Mouse (Mus musculus) liver, embryonic 16.5 days (tissue): ENCODE measurements at regions not wholly inside any gene's neighbourhood (a gene's known extent, or its start where the extent isn't known, plus 50 kb on each side); places are given as distances from the start of the nearest gene placed in this dataset.

Experiments
- ATAC-seq: fragments of 200-750 bp; cut with Nextera tagmentation; 2 replicates; pipeline ENCODE4 v1.8.0; 2017; ENCODE audit warnings: low read depth, mild to moderate bottlenecking, moderate number of reproducible peaks, moderate library complexity
- H3K27ac ChIP-seq: fragments of 300-500 bp; sonication (generic); 2 replicates; pipeline ENCODE4 v1.5.1; 2014; ENCODE audit warnings: mild to moderate bottlenecking, low read length
- H3K27me3 ChIP-seq: fragments of 300-500 bp; sonication (generic); 2 replicates; pipeline ENCODE4 v1.6.1; 2014; ENCODE audit warnings: low read depth, low read length, mixed read lengths; ENCODE audit not compliant: control insufficient read depth, insufficient read depth
- H3K36me3 ChIP-seq: fragments of 300-500 bp; sonication (generic); 2 replicates; pipeline ENCODE4 v1.6.1; 2014; ENCODE audit warnings: mild to moderate bottlenecking; ENCODE audit not compliant: control insufficient read depth, insufficient read depth
- H3K4me1 ChIP-seq: fragments of 300-500 bp; sonication (generic); 2 replicates; pipeline ENCODE4 v1.6.1; 2014; ENCODE audit warnings: low read depth, low read length, mixed read lengths; ENCODE audit not compliant: control insufficient read depth
- H3K4me2 ChIP-seq: fragments of 300-500 bp; sonication (generic); 2 replicates; pipeline ENCODE4 v1.6.1; 2014; ENCODE audit warnings: low read depth, low read length, mixed read lengths
- H3K4me3 ChIP-seq: fragments of 300-500 bp; sonication (generic); 2 replicates; pipeline ENCODE4 v1.5.1; 2014; ENCODE audit warnings: low read depth, mild to moderate bottlenecking, low read length
- H3K9ac ChIP-seq: fragments of 300-500 bp; sonication (generic); 2 replicates; pipeline ENCODE4 v1.6.1; 2014; ENCODE audit warnings: low read depth, low read length
- H3K9me3 ChIP-seq: fragments of 300-500 bp; sonication (generic); replicated peaks from 2 replicates; pipeline ENCODE4 v1.6.1; 2016; ENCODE audit warnings: low read length; ENCODE audit not compliant: control insufficient read depth
- WGBS: fragments of 180-500 bp; shearing (Covaris S2); extraction: QIAGEN DNeasy Blood & Tissue Kit; methylation state at CpG from one replicate; pipeline ENCODE4 v1.1.7; 2014; ENCODE audit not compliant: insufficient replicate concordance; 5-methylcytosine and 5-hydroxymethylcytosine counted together

DNA sequence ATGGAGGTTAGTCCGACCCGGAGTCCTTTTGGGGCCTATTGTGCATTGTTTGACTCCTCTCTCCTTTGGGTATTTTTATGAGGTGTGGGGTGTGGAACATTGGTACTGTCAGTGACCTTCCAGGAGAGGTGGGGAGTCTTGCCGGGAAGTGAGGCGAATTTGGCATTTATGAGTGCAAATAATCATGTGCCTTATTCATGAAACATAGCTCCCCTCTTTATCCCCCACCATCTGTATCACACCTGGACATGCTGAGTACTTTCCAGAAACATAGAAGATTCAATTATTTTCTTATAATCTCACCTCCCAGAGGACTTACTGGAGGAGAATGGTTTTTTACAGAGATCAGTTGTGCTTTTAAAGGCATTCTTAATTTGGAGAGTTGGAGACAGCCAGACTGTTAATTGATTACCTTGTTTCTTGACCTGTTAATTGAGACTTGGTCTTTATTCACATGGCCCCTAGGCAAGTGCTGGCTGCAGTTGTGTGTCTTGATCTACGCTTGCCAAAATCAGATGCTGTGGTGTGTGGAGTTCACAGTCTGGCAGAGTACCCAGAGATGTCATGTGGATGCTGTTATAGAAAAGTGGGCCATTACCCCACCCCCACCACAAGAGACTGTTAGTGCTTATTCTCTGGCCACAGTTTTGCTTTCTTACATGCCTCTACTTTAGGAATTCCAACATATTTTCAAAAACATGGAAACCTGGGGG lies 215.5 kb downstream of the Slc30a10 start:
- Histone ChIP-seq H3K36me3 (no peaks in the 10 kb centered on the region), H3K4me3 (no peak overlapping the region), H3K27ac (no peak overlapping the region), H3K27me3 (no peaks in the 10 kb centered on the region), H3K4me2 (no peak overlapping the region), H3K9ac (no peak overlapping the region), H3K9me3 (no peaks in the 10 kb centered on the region), H3K4me1 (no peaks in the 10 kb centered on the region)
- WGBS: 55% methylated on average over 5 of the region's 5 CpGs
- ATAC-seq: no peak

GRCm38 (mm10) chr1:185672940-185673339 lies 218.3 kb downstream of the Slc30a10 start:
- H3K9me3 ChIP-seq: no peaks in the 10 kb centered on the region
- 57% methylated on average over 3 of the region's 3 CpGs for WGBS
- no peaks in the 10 kb centered on the region for H3K27me3 ChIP-seq
- H3K9ac ChIP-seq: no peak overlapping the region
- H3K36me3 ChIP-seq: no peaks in the 10 kb centered on the region
- H3K4me3 ChIP-seq: no peak overlapping the region
- no peak overlapping the region for H3K27ac ChIP-seq
- no peak overlapping the region for H3K4me2 ChIP-seq
- H3K4me1 ChIP-seq: no peaks in the 10 kb centered on the region
- ATAC-seq: no peak

DNA sequence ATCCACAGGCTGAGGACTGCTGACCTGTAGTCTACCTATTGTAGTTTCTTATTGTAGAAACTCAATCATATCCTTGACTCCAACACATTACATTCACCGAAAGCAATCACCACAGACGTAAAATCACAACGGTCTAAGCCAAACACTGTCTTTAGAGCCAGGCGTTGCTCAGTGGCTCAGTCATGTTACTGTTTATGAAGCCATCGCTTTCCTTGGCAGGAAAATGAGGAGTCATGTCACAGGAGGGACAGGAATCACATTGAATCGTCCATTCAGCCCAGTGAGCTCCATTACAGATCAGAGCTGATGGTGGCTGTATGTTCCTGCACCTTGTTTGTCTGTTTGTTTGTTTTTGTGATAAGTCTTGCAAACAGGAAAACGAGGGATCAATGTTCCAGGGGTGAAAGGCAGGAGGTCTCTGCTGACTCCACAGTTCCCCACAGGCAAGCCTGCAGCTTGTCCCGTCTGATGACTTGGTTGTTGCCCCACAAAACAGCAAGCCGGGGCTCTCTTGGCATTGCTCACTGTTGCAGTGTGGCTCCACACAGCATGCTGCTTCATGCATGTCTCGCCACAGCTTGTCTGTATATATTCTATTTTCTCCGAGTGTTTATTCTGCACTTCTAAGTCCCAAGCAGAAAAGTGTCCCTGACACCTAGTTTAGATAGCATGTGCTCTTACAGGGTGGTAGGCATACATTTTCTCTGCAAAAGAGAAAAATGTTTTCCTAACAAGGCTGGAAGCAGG lies 221.2 kb downstream of the Slc30a10 start:
- Histone ChIP-seq H3K27ac (no peak overlapping the region), H3K9ac (no peak overlapping the region), H3K4me1 (no peaks in the 10 kb centered on the region), H3K4me3 (no peak overlapping the region), H3K9me3 (no peaks in the 10 kb centered on the region), H3K36me3 (no peaks in the 10 kb centered on the region), H3K4me2 (no peak overlapping the region), H3K27me3 (no peaks in the 10 kb centered on the region)
- 56% methylated on average over 11 of the region's 11 CpGs for WGBS
- ATAC-seq: no peak

DNA sequence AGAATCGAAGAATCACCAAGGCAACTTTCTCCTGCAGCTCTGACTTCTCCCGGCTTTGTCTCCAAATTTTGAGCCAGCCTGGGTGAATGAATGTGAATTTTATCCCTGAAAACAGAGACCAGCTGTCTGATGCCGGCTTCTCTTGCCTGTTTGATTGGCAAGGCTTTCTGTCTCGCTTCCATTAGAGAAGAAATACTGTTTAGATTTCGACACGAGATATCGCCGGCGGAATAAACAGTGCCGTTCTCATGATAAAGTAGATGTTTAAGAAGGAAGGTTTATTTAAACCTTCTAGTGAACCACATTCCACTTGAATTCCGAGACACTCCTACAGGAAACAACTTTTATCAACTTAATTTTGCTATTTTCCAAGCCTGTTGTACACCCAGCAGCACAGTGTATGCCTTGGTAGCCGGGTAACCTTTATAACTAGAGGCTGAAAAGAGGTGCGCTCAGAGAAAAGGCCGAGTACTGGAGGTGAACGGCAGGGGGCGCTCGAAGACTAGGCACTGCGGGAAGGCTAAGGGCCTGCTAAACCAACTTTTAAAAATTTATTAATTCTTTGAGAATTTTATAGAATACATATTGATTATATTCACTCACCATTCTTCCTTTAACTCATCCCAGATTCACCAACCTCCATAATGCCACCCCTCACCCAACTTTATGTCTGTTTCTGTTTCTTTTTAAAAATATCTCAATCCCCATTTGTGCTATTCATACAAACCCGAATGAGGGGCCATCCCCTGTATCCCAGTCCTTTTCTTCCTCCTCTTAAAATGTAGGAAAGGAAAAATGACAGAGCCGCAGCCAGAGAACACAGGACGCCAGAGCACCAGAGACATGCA lies 227.2 kb downstream of the Slc30a10 start:
- no peaks in the 10 kb centered on the region for H3K9me3 ChIP-seq
- no peak overlapping the region for H3K4me2 ChIP-seq
- no peak overlapping the region for H3K4me3 ChIP-seq
- no peak overlapping the region for H3K9ac ChIP-seq
- 35% methylated on average over 21 of the region's 21 CpGs for WGBS
- no peaks in the 10 kb centered on the region for H3K27me3 ChIP-seq
- H3K36me3 ChIP-seq: no peaks in the 10 kb centered on the region
- no peaks in the 10 kb centered on the region for H3K4me1 ChIP-seq
- H3K27ac ChIP-seq: no peak overlapping the region
- ATAC-seq: no peak

- no peak for ATAC-seq
- H3K27ac ChIP-seq: no peak overlapping the region
- H3K27me3 ChIP-seq: no peaks in the 10 kb centered on the region
- no peaks in the 10 kb centered on the region for H3K9me3 ChIP-seq
- no peak overlapping the region for H3K9ac ChIP-seq
- H3K36me3 ChIP-seq: no peaks in the 10 kb centered on the region
- H3K4me3 ChIP-seq: no peak overlapping the region
- 61% methylated on average over 3 of the region's 3 CpGs for WGBS
- H3K4me1 ChIP-seq: no peaks in the 10 kb centered on the region
- H3K4me2 ChIP-seq: no peak overlapping the region
These were observed 227.8 kb downstream of the Slc30a10 start for GRCm38 (mm10) chr1:185682458-185682750.

DNA sequence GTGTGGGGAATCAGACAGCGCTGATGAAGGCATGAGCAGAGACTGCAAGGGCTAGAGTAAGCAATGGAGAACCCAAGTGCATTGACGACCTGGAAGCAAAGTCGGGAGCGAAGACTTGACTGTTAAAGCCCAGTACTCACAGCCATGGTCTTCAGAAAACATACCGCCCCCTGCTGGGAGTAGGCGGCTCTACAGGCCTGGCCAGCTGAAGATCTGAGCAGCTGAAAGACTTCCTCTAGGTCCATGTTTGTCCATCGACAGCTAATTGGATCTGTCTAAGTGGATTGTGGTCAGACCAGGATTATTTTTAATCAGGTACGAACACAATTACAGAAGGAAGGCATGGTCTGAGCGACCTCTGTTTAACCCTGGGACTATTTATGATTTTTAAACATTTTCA lies 230.0 kb downstream of the Slc30a10 start:
- no peak for ATAC-seq

DNA sequence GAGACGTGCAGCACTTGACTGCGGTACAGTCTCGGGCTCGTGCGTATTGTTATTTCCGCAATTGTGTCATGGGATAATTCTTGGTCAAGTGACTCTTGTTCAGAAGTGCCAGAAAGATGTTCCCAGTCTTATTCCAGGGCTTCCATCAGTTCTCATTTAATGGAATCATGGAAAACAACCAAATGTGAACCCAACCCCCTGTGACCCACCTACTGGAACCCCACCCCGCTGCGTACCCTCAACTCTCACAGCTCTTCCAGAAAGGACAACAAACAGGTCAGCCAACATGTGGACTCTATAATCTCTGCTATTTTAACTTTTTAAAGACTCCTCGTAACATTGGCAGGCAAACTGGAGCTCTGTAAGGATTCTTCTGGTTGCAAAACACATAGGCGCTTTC lies 233.9 kb downstream of the Slc30a10 start:
- no peak overlapping the region for H3K4me3 ChIP-seq
- 81% methylated on average over 10 of the region's 10 CpGs for WGBS
- H3K27ac ChIP-seq: no peak overlapping the region
- H3K36me3 ChIP-seq: no peaks in the 10 kb centered on the region
- H3K27me3 ChIP-seq: no peaks in the 10 kb centered on the region
- H3K4me1 ChIP-seq: no peaks in the 10 kb centered on the region
- no peaks in the 10 kb centered on the region for H3K9me3 ChIP-seq
- H3K4me2 ChIP-seq: no peak overlapping the region
- no peak for ATAC-seq
- H3K9ac ChIP-seq: no peak overlapping the region

More for the DNA sequence above, 230.0 kb downstream of the Slc30a10 start:
- H3K4me3 ChIP-seq: no peak overlapping the region
- H3K36me3 ChIP-seq: no peaks in the 10 kb centered on the region
- no peaks in the 10 kb centered on the region for H3K4me1 ChIP-seq
- H3K27ac ChIP-seq: no peak overlapping the region
- H3K27me3 ChIP-seq: no peaks in the 10 kb centered on the region
- WGBS: 57% methylated on average over 9 of the region's 9 CpGs
- H3K9ac ChIP-seq: no peak overlapping the region
- H3K4me2 ChIP-seq: no peak overlapping the region
- H3K9me3 ChIP-seq: no peaks in the 10 kb centered on the region

DNA sequence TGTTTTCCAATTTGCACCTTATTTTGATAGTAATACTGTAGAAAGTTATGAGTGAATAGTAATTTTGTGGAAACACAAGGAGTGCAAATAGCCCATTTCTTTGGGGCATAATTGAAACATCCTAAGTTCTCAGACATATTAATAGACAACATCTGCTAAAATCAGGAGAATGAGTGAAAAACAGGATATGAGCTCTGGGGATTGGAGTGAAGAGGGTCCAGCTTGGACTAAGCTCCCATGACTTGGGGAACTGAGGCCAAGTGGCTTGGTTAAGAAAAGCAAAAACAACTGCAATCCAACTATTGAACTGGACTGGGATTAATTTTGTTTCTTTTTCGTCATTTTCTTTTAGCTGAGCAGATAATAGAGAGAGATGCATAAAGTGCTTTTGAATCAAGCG lies 240.7 kb downstream of the Slc30a10 start:
- no peak overlapping the region for H3K4me3 ChIP-seq
- WGBS: 65% methylated on average over 2 of the region's 2 CpGs
- no peak overlapping the region for H3K9ac ChIP-seq
- no peaks in the 10 kb centered on the region for H3K4me1 ChIP-seq
- no peaks in the 10 kb centered on the region for H3K9me3 ChIP-seq
- no peak for ATAC-seq
- no peaks in the 10 kb centered on the region for H3K27me3 ChIP-seq
- H3K27ac ChIP-seq: no peak overlapping the region
- no peaks in the 10 kb centered on the region for H3K36me3 ChIP-seq
- no peak overlapping the region for H3K4me2 ChIP-seq

- Histone ChIP-seq H3K9me3 (no peaks in the 10 kb centered on the region), H3K27ac (no peak overlapping the region), H3K9ac (no peak overlapping the region), H3K27me3 (no peaks in the 10 kb centered on the region), H3K4me3 (no peak overlapping the region), H3K4me1 (no peaks in the 10 kb centered on the region), H3K36me3 (no peaks in the 10 kb centered on the region), H3K4me2 (no peak overlapping the region)
- ATAC-seq: no peak
- WGBS: 64% methylated on average over 6 of the region's 6 CpGs
These were observed 245.1 kb downstream of the Slc30a10 start for GRCm38 (mm10) chr1:185699758-185700157.
